Mouse (Mus musculus): ENCODE results near the gene Ankrd55.

The Ankrd55 gene

DNA sequence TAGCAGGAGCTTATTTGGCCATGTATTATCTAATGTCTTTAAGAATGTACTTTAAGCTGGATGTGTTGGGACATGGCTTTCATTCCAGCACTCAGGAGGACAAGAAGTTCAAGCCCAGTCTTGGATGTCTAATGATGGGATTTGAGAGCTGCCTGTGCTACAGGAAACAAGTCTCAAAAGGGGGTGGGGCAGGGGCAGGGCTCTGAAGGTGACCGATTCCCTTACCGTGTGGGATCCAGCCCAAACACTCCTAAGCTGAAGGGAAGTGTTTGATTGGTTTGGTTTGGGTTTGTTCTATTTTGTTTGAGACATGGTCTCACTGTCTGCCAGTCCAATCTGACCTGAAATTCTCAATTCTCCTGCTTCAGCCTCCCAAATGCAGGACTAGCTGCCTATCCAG is 93.2 kb downstream of the Ankrd55 start:
- DNase-seq (ENCODE audit: low spot score in 2 of 2): no peak

DNA sequence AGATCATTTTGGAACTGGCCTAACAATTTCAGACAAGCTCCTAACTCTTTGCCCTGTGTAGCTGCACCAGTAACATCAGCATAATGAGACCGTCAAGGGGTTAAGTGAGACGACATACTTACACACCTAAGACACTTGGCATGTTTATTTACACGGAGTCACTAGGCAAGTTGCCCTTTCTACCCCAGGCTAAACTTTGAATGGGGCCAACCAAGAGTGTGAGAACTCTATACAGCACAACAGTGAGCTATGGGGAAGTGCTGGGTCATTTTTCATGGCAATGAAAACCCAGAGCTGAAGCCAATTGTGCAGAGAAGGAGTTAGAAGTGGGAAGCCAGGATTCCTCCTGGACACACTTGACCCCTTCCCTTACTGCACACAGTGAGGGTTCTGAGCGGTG is 94.2 kb downstream of the Ankrd55 start:
- DNase-seq (ENCODE audit: low spot score in 2 of 2): no peak

DNA sequence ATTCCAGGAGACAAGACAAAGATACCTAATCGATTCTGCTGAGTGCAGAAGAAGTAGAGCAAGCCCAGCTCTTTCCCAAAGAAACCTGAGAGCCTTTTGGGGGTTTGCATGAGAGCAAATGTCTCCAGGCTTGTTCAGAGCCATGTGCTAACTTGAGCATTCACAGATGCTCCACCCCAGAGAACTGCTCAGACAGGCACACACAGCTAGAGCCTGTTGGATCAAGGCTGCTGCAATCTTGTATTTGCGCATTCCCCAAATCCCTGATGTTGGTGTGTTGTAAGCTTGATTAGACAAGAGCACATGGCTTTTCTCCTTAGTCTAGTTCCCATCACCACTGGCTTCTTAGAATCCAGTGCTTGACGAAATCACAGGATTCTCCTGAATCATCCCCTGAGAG is 94.7 kb downstream of the Ankrd55 start:
- no peak for DNase-seq (ENCODE audit: low spot score in 2 of 2)

DNA sequence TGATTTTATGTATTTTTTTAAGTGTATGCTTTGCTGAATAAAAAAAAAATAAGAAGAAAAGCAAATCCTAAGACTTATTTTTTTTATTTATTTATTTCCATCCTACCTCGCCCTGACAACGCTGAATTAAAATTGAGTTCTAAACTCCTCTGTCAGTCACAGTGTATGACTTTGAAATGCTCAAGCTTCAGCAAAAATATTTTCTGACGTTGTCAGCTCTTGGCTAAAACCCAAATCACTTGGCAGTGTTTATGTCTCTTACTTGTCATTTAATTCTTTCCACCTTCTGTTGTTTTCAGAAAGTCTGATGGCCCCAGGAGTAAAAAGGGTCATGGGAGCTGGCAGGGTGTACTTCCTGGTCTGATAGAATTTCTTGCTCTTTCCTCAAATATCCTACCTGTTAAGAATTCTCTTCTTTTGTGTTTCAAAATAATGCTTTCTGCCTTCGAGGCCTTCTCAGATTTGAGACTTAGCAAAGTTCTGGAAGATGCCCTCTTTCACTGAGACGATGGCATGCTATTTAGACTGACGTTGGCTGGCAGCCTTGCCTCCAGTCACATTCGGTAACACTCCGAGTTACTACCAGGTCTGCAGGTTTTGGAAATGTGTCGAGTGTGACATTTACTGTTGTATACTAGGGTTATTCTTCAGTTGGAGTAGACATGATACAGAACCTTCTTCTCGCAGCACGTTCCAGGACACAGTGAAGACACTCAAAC is 95.8 kb downstream of the Ankrd55 start:
- no peak for DNase-seq (ENCODE audit: low spot score in 2 of 2)

DNA sequence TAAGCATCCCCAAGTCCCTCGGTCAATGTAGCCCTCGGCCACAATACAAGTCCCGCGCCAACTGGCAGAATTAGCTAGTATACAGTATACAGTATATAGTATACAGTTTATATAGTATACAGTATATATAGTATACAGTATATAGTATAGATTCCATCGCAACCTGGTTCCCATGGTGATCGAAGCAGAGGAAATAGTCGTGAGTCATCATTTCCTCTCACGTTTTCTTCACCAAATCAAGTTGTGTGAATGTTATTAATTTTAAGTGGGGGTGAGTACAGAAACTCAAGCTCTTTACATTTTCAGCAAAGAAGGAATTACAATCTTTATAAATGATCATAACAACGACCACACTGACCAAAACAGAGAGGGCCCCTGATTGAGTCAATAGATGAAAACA is 96.8 kb downstream of the Ankrd55 start:
- DNase-seq (ENCODE audit: low spot score in 2 of 2): no peak

DNA sequence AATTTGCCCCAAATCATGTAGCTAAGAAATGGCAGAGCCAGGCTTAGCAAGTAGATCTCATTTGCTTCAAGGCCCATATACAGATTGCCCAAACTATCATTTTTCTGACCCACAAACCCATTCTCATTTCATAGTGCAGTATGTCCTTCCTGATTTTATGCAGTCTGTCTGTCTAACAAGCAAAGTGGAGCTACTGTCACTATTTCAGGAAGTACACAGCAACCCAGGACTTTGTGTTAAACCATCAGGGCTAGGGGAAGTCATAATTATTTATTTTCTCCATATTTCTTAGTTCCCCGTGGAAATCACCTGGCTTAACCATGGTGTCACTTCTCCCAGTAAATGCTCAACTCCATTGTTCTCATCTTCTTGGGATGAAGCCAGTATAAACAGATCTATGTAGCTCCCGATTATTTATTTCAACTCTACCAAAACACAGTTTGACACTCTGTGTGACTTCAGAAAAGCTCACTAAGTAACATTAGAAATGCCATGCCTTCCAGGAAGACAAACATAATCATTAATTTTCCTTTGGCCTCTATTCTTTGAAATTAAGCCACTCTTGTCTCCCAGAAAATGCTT is 98.3 kb downstream of the Ankrd55 start:
- DNase-seq (ENCODE audit: low spot score in 2 of 2): no peak

DNA sequence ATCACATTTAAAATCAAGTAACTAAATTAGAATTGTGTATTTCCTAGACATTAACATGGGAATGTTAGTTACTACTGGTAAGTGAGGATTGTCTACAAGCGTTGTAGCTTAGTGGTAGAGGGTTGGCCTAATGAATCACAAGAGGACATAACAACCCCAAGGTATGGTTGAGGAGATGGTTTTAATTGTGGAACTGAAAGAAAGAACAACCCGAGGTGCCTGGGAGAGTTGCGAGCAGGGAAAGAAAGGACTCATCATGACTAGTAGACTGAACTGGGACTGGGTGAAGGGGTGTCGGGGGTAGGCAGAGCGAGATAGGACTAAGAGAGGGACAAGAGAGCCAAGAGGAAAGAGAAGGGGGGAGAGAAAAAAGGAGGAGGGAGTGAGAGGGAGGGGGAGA is 99.0 kb downstream of the Ankrd55 start:
- DNase-seq (ENCODE audit: low spot score in 2 of 2): no peak

DNA sequence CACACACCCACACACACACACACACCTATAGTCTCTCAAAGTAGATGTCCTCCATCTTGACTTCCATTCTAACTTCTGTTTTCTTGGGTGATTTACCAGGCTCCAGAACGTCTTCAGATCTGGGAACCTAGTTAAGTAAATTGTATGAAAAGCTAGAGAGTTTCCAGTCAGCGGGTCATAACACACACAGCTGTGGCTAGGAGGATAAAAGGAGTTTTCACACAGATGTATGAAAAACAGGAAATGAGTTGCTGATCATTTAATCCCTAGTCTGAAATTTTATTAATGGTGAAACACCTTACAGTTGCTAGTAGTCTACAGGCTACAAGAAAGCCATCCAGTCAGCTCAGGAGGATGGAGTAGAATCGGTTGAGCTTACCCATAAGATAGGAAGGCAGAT is 99.9 kb downstream of the Ankrd55 start:
- no peak for DNase-seq (ENCODE audit: low spot score in 2 of 2)

DNA sequence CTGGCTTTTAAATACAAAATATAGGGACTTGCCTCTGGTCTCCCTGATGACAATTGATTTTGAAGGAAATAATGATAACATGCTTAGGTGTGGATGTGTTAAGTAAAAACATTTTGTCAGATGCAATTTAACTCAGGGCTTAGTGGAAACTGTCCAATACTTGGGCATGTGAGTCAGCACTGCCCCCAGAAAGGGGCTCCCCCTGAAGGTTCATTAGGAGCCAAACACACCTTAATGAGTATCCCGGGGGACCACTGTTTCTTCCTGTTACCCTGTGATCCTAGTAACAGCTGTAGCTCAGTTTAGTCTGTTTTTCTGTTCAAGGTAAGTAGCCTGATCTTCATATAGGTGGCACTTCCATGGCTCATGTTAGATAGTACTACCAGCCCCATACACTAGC is 102.0 kb downstream of the Ankrd55 start:
- no peak for DNase-seq (ENCODE audit: low spot score in 2 of 2)

DNA sequence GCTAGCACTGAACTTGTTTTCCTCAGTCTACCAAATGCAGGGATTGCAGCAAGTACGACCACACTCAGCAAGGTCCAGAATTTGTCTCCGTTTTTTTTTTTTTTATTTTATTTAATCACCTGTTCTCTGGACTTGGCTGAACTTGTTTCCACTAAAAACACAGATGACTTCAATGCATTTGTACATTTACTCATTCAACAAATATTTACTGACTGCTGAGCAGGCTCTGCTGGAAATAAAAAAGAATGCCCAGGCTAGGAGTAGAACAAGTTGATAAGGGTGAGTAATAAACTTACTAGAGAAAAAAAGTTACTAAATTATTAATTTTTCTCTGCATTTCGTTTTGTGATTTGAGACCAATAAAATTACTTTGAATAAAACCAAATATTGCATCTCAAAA is 103.1 kb downstream of the Ankrd55 start:
- DNase-seq (ENCODE audit: low spot score in 2 of 2): no peak

DNA sequence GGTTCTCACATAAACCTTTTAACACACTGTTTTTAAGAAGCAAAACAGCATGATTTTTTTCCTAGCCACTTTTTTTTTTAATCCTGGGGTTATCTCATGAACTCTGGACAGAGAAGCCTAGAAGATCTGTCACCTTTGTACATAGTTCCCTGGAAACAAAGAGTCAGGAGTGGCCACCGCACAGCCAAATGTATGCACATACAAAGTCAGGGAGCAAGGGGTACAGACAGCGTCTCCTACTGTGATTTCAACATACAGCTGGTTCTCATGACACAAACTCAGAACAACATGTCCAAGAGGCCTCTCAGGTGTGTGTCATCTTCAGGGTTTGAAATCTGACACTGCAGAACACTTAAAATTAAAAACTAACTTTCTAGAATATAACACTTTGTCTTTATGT is 105.1 kb downstream of the Ankrd55 start:
- no peak for DNase-seq (ENCODE audit: low spot score in 2 of 2)

DNA sequence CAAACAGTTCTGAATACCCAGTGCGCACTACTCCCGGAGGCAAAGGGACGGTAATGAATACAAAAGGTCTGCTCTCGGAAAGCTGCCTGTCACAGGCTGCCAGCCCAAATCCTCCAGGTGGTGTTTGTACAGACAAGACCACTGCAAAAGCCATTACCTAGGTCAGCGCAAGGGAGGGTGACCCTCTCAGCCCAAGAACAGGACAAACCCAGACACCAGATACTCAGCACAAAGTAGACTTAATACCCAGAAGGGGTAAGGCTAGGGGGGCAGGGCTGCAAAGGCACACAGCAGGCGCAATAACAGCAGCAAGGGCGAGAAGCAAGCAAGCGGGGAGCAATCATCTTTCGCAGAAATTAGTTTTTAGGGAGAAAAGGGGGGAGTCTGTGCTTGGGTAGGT is 106.0 kb downstream of the Ankrd55 start:
- no peak for DNase-seq (ENCODE audit: low spot score in 2 of 2)

DNA sequence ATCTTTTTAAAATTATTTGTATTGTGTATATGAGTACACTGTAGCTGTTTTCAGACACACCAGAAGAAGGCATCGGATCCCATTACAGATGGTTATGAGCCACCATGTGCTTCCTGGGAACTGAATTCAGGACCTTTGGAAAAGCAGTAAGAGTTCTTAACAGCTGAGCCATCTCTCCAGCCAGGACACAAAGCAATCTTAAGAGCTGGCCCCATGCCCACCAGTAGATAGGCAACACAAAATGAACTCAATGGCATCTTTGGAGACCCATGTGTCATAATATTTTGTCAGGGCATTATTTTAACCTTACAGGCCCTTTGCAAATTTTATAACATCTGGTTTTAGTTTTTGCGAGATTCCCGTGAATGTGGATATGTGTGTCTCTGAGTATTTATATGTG is 116.5 kb downstream of the Ankrd55 start:
- DNase-seq (ENCODE audit: low spot score in 2 of 2): no peak

DNA sequence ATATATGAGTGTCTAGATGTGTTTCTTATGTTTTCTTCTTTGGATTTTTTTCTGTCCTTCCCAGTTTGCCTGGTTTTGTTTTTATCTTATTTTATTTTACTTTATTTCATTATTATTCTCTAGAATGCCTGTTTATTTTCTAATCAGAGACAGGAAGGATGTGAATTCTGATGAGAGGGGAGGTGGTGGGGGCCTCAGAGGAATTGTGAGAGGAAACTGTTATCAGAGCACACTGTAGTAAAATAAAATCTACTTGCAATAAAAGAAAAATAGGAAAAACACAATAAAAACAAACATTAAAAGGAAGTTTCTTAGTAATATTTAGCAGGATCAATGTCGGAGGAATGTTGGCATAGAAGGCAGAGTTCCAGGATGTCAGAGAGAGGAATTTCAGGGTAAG is 116.9 kb downstream of the Ankrd55 start:
- no peak for DNase-seq (ENCODE audit: low spot score in 2 of 2)

DNA sequence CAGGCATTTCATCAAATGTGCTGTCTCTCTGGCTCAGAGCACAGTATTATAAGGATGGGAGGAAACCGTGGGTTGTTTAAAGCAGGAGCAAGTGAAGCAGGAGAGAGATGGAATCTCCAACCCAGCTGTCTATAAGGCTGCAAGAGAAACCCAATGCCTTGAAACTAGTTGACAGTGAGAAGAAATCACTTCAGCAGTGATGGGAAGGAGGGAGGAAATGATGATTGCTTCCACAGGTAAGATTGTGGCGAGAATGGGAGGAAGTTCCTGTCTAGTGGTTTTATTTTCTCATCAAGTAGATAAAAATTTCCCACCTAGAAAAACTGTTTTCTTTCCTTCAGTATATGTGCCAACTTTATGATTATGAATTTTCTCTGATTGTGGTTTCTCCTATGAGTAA is 118.4 kb downstream of the Ankrd55 start:
- DNase-seq (ENCODE audit: low spot score in 2 of 2): no peak

DNA sequence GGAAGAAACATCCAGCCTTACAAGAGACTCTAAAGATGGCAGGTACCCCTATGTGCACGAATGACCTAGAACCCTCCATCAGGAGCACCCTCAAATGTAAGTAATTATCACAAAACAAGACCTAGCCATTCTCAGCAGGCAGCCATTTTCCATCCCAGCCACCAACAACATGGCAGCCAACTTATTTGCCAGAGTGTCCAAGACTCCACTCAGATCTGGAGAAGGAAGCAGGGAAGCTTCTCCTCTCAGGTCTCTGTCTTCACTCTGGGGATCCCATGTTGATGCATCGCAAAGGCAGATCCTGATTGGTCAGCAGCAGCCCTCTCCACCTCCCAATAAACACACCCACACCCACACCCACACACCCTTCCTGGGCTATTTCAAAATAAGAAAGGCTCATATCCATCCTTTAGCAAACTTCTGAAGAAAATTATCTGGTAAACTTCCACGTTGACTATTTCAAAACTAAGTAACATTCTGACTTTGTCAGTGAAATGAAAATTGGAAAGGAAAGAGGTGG is 119.0 kb downstream of the Ankrd55 start:
- no peak for DNase-seq (ENCODE audit: low spot score in 2 of 2)

DNA sequence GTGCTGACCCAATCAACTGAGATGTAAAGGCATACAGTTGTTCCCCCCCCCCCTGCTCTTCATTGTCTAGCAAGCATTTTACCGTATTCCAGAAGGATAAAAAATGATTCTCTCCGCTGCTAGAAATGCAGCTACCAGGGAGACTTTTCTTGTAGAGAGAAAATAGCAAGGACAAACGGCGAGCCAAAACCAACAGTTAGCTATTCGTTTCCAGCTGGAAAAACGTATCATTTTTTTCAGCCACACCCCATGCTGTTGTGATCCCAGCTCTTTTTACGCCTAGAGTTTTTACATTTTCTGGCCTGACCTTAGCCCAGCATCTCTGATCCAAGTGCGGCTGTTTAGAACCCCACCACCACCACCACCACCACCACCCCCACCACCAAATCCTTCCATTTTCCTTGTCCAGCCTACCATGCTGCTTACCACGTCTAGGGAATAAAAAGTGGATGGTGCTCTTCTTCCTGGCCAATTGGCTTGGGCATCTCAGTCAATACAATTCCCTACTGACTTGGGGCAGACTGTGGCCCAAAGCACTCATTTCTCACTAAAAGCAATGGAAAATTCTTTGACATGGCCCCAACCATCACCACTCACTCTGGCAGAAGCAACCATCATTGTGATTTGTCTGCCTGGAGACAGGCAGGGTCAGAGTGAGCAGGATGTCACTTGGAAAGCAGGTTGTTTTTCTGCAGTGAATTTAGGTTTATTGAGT is 119.7 kb downstream of the Ankrd55 start:
- no peak for DNase-seq (ENCODE audit: low spot score in 2 of 2)

DNA sequence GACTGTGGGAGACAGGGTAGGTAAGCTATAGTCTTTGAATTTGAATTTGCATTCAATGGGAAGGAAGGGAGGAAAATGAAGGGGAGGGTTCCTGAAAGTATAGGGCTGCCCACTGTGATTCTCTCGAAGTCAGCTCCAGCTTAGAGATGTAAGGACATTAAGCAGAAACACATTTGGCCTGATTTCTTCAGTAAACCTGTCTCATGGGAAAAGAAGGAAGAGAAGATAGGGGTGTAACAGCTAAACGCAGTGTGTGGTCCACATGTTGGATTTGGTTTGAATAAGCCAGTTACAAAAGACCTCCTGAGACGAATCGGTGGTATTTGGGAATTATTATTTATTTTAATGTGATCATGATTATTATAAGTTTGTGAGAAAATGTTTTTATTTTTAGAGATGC is 120.5 kb downstream of the Ankrd55 start:
- DNase-seq (ENCODE audit: low spot score in 2 of 2): no peak

DNA sequence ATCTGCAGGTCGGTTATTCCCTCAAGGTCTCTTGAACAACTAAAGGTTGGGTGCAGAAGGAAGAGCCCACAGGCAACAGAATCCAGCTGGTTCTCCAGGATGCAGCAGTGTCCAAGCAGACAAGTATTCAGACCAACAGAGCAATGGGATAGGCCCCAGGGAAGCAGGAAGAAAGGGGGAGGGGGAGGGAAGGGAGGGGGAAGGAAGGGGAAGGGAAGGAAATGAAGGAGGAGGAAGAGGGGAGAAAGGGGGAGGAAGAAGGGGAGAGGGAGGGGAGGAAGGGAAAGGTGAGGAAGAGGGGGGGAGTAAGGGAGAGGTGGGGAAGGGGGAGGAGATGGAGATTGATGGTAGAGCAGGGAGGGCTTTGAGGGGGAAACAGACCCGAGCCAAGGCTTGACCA is 121.1 kb downstream of the Ankrd55 start:
- DNase-seq (ENCODE audit: low spot score in 2 of 2): no peak

DNA sequence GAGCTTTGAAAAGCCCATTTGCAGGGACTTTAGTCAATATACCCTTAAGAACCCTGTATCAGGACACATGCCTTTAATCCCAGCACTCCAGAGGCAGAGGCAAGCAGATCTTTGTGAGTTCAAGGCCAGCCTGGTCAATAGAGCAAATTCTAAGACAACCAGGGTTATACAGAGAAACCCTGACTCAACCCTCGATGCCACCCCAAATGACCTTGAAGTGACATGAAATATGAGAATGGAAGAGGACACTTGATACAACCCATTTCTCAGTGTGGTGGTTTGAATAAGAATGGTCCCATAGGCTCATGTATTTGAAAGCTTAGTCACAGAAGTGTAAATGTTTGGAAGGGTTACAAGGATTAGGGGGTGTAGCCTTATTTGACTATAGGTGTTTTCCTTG is 121.6 kb downstream of the Ankrd55 start:
- DNase-seq (ENCODE audit: low spot score in 2 of 2): no peak

DNA sequence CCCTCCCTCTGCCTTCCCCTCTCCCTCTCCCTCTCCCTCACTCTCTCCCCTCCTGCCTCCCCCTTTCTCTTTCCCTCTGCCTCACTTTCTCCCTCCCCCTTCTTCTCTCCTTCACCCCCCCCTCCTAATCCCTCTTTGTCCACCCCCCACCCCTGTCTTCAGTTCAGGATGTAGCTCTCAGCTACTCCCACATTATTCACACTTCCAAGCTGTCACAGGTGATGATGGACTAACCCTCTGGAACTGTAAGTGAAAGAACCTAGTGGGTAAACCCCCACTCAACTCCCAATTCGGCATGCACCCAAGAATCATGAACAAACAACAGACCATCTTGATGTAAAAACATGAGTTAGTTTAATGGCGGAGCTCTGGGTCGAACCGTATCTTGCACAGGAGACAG is 122.2 kb downstream of the Ankrd55 start:
- DNase-seq (ENCODE audit: low spot score in 2 of 2): no peak

DNA sequence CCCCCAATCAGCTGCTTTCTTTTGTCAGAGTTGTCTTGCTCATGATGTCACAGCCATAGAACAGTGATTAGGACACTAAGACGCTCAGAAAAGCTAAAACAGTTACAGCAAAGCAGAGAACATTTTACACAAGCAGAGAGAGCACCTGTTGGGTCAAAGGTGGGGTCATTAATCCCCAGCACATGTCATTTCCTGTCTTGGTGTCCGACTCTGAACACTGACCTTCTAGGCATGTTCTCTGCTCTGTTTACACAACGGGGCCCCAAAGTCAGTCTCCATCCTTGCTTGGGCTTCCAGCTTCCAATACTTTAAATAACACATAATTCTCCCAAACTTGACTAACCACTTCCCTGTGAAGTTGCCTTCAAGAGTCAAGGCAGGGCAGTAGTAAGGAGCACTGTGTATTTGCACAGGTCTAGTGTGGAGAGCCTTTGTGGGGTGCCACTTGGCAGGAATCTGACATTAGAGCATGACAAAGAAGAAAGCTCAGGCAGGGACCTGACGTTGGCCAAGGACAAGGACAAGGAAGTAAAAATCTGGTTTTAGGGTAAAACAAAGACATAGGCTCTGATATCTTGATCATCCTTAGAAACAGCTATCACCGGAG is 123.1 kb downstream of the Ankrd55 start:
- no peak for DNase-seq (ENCODE audit: low spot score in 2 of 2)

DNA sequence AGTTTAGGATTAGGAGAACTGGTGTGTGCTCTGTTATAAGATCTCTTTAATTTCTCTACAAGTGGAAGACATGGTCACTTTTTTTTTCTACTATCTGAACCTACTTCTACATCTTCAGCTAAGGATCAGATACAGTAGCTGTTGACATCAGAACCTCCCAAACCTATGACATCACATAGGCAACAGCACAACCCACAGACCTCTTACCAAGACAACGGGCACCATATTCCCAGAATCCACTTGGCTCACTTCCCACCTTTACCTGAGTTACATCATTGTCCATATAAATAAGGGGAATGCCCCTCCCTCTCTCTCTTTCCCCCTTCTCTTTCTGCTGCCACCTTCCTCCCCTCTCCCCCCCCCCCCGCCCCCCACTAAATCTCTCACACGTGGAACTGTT is 124.0 kb downstream of the Ankrd55 start:
- no peak for DNase-seq (ENCODE audit: low spot score in 2 of 2)
